Mouse (Mus musculus) myocyte (in vitro differentiated cells): ENCODE data around the gene Pdlim1.

Source experiments
- CEBPB ChIP-seq: IDR thresholded peaks from 2 replicates; pipeline ENCODE4 v1.6.1; 2011; ENCODE audit warnings: mild to moderate bottlenecking, moderate library complexity; ENCODE audit not compliant: poor library complexity, insufficient read depth, severe bottlenecking
- MYOD1 ChIP-seq, 3 experiments: IDR thresholded peaks; one replicate each; pipeline ENCODE4 v1.6.1; 2011; ENCODE audit warnings: control low read depth in 2 of 3, low read depth in 2 of 3, mild to moderate bottlenecking in 2 of 3, moderate library complexity in 1 of 3; ENCODE audit not compliant: insufficient read length in 2 of 3, control insufficient read depth in 1 of 3
- MYOG ChIP-seq, 3 experiments: IDR thresholded peaks; one replicate each; pipeline ENCODE4 v1.6.1; 2011; ENCODE audit warnings: control low read depth in 2 of 3, low read depth in 2 of 3, mild to moderate bottlenecking in 2 of 3; ENCODE audit not compliant: insufficient read length in 2 of 3, control insufficient read depth in 1 of 3, insufficient read depth in 1 of 3
- POLR2A ChIP-seq: IDR thresholded peaks from one replicate; pipeline ENCODE4 v1.6.1; 2011; ENCODE audit warnings: low read depth, mild to moderate bottlenecking, control low read depth, moderate library complexity; ENCODE audit not compliant: insufficient read length

DNA sequence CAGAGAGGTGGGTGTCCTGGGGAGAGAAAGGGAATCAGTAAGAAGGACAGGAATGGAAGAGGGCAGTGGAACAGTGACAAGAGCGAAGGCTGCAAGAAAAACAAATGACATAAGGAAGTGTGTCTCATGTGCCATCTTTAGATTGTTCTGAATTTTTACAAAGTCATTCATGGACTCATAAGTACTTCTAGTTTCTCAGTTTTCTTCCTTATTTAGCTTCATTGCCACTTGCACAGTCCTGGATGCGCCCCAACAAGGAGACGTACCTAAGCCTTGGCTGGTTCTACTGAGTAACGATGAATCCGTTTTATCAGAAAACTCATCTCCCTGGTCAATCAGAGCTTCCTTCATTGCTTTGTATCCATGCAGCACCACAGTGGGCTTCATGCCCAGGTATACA lies 88.0 kb downstream of the Pdlim1 start:
- TF ChIP-seq POLR2A (no peak), MYOD1 (IDR thresholded peaks at IDR 0.05; ENCODE audit: control insufficient read depth in 1 of 3, insufficient read length in 2 of 3, low read depth in 2 of 3) (no peak), CEBPB (no peak), MYOG (IDR thresholded peaks at IDR 0.05; ENCODE audit: control insufficient read depth in 1 of 3, insufficient read depth in 1 of 3, insufficient read length in 2 of 3, low read depth in 2 of 3) (no peak)
